ENCODE assay signal across 27 mouse cellular contexts in the genomic region with DNA sequence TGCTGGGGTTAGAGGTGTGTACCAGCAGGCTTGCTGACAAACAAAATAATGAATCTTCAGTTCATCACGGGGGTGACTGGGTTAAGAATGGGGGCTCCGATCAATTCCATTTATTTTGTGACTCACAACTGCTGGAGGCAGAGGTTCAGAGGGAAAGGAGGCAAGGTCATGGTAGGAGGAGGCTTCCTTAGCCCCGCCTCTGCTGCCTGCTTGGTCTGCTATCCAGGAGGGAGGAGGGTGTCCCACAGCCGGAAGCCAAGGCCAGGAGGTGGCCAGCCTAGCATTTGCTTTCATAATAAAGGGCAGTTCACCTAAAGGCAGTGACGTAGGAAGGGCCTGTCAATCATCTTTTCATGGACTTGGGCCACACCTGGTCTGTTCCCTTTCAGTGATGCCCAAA. TPM values are rescaled to one million over a fixed set of nuclear protein-coding genes. Genes with fewer than 3 reads are reported as not detected.
DNase-seq lines count a peak whose midpoint lies in the region.
"Had no signal": no experiment of that assay in that cellular context is flagged by ENCODE, and none has a peak within 500 bp of the region (broad histone marks: within the 10 kb centered on the region; RNA-seq: fewer than 3 reads in every experiment).

No protein-coding gene starts in this region.

- 76% methylated on average over 5 of the region's 5 CpGs for WGBS in forebrain, embryonic 10.5 days

- no peak overlapping the region for H3K27ac ChIP-seq in forebrain, embryonic 10.5 days
- H3K27ac ChIP-seq: embryonic facial prominence, embryonic 10.5 days; embryonic facial prominence, embryonic 15.5 days; forebrain, embryonic 13.5 days; heart, embryonic 15.5 days; hindbrain, embryonic 13.5 days; liver, embryonic 14.5 days; macrophage had no signal

- no peaks in the 10 kb centered on the region for H3K36me3 ChIP-seq in forebrain, embryonic 10.5 days (replicated peaks)
- H3K36me3 ChIP-seq: embryonic facial prominence, embryonic 10.5 days; embryonic facial prominence, embryonic 15.5 days; heart, embryonic 15.5 days; hindbrain, embryonic 13.5 days had no signal

- H3K4me3 ChIP-seq in forebrain, embryonic 10.5 days = no peak overlapping the region
- H3K4me3 ChIP-seq: embryonic facial prominence, embryonic 10.5 days; embryonic facial prominence, embryonic 15.5 days; forebrain, embryonic 13.5 days; heart, embryonic 15.5 days; hindbrain, embryonic 13.5 days had no signal

- H3K27me3 ChIP-seq in forebrain, embryonic 10.5 days (ENCODE audit: poor library complexity, severe bottlenecking) = no peaks in the 10 kb centered on the region
- H3K27me3 ChIP-seq: embryonic facial prominence, embryonic 15.5 days; forebrain, embryonic 13.5 days; heart, embryonic 15.5 days; hindbrain, embryonic 13.5 days had no signal

- no peaks in the 10 kb centered on the region for H3K4me1 ChIP-seq in forebrain, embryonic 10.5 days
- H3K4me1 ChIP-seq: embryonic facial prominence, embryonic 15.5 days; heart, embryonic 15.5 days; hindbrain, embryonic 13.5 days had no signal

- peak; percentile 83 for DNase-seq in heart, adult 11 months
- DNase-seq in heart, postnatal 14 days = no peak
- DNase-seq in ZHBTc4 (ENCODE audit: low read depth, low spot score) = peak; percentile 16
- DNase-seq in adrenal gland, postnatal 25 days = peak; percentile 31
- DNase-seq in retina, embryonic 14.5 days (ENCODE audit: low spot score) = no peak
- no peak for DNase-seq in layer of hippocampus, adult 9-10 months (ENCODE audit: low spot score)
- no peak for DNase-seq in forebrain, embryonic 10.5 days (ENCODE audit: extremely low spot score, low spot score)
- DNase-seq: cerebellum, adult 18-20 months; cerebellum, postnatal 25 days; gastrocnemius, postnatal 10 days; heart, postnatal 4 days; kidney, adult 8-10 months; kidney, postnatal 10 days; liver; lung, adult 2 months; lung, postnatal 10 days; midbrain, embryonic 14.5 days; right cerebral cortex, adult 18-20 months; spleen, adult 18-20 months; thymus, postnatal 14 days had no signal

- no peaks in the 10 kb centered on the region for H3K9me3 ChIP-seq in forebrain, embryonic 10.5 days
- H3K9me3 ChIP-seq: embryonic facial prominence, embryonic 10.5 days; embryonic facial prominence, embryonic 15.5 days; forebrain, embryonic 13.5 days; heart, embryonic 15.5 days; hindbrain, embryonic 13.5 days had no signal

- intact Hi-C loops in heart, postnatal 14 days (cut with DNase I) = loop anchor here (10.0 kb wide), 1 partner anchor 910 kb away; no protein-coding TSS in a partner anchor

RNA-seq across cellular contexts. Expression of gene Ebpl, which starts 15.6 kb away (rescaled TPM):
- 1 to 10 TPM; 1.1 to 1.2 TPM for total RNA-seq in heart, postnatal 14 days (2021)
- 3.2 and 4.5 TPM in 2 replicates for total RNA-seq in adrenal gland, postnatal 25 days (2021)
- polyA plus RNA-seq in forebrain, embryonic 10.5 days (2016; fragmentation: Nextera tagmentation; extraction: Ambion mirVana) = 8.9 and 9.1 TPM in 2 replicates

RNA-seq across cellular contexts. Expression of gene Arl11, which starts 35.0 kb away (rescaled TPM):
- total RNA-seq in heart, postnatal 14 days (2021) = under 1 TPM; 0.83 to 0.96 TPM
- total RNA-seq in adrenal gland, postnatal 25 days (2021) = 0.86 and 0.91 TPM in 2 replicates
- 0.19 and 0.31 TPM in 2 replicates for polyA plus RNA-seq in forebrain, embryonic 10.5 days (2016; fragmentation: Nextera tagmentation; extraction: Ambion mirVana)

Comparison
In these comparisons a context has a peak if more than half of its experiments do, and no peak if none do; other contexts are left out.
1. DNase-seq: peak in heart, adult 11 months (single experiment), ZHBTc4 (single experiment) and adrenal gland, postnatal 25 days (single experiment); none in heart, postnatal 14 days (0 of 2), retina, embryonic 14.5 days (single experiment), layer of hippocampus, adult 9-10 months (single experiment) and forebrain, embryonic 10.5 days (single experiment).